Mouse (Mus musculus) thymus, adult 2 months (tissue): ENCODE data around the gene Apol10b. TPM values are rescaled to one million over a fixed set of nuclear protein-coding genes. Genes with fewer than 3 reads are reported as not detected.
"Not testable (repeated sequence)": the region's sequence is repeated elsewhere in the genome, so short reads cannot be mapped to it uniquely, and the experiment has no call there.

Experiments
- DNase-seq: peaks from one replicate; pipeline ENCODE4 v3.0.0; 2021
- H3K27ac ChIP-seq: fragments of 200-500 bp; 2 replicates; pipeline ENCODE4 v1.5.1; 2012; ENCODE audit warnings: low read length, control low read depth; ENCODE audit not compliant: control insufficient read depth, insufficient read depth
- H3K27me3 ChIP-seq: fragments of 200-500 bp; 2 replicates; pipeline ENCODE4 v1.6.1; 2012; ENCODE audit warnings: mild to moderate bottlenecking, low read length, moderate library complexity, mixed read lengths; ENCODE audit not compliant: control insufficient read depth, insufficient read depth
- H3K36me3 ChIP-seq: fragments of 200-500 bp; 2 replicates; pipeline ENCODE4 v1.6.1; 2012; ENCODE audit warnings: mild to moderate bottlenecking, low read length, moderate library complexity; ENCODE audit not compliant: control insufficient read depth, insufficient read depth
- H3K4me1 ChIP-seq: fragments of 200-500 bp; replicated peaks from 2 replicates; pipeline ENCODE4 v1.6.1; 2012; ENCODE audit warnings: low read length; ENCODE audit not compliant: control insufficient read depth, insufficient read depth
- H3K4me3 ChIP-seq: fragments of 200-500 bp; 2 replicates; pipeline ENCODE4 v1.5.1; 2012; ENCODE audit warnings: mild to moderate bottlenecking, low read length, control low read depth, moderate library complexity; ENCODE audit not compliant: control insufficient read depth, insufficient read depth
- CTCF ChIP-seq: fragments of 200-500 bp; IDR thresholded peaks from 2 replicates; pipeline ENCODE4 v1.5.1; 2012; ENCODE audit warnings: mild to moderate bottlenecking, control low read depth, low read length, moderate library complexity, borderline replicate concordance; ENCODE audit not compliant: control insufficient read depth, poor library complexity, insufficient read depth; ENCODE audit errors: extremely low read depth
- POLR2A ChIP-seq: fragments of 200-500 bp; IDR thresholded peaks from 2 replicates; pipeline ENCODE4 v1.6.1; 2012; ENCODE audit warnings: mild to moderate bottlenecking, low read length, control low read depth, moderate library complexity; ENCODE audit not compliant: control insufficient read depth, poor library complexity, insufficient read depth; ENCODE audit errors: extremely low read depth
- WGBS: fragments of 180-500 bp; shearing (Covaris S2); methylation state at CpG from one replicate; pipeline ENCODE4 v1.1.7; 2018; 5-methylcytosine and 5-hydroxymethylcytosine counted together
- polyA plus RNA-seq: library from polyadenylated mRNA; depleted of rRNA; stranded (reverse); fragments of >200 nt; gene quantifications from 2 replicates; pipeline ENCODE4 v1.2.3, GENCODE M21; 2012; rRNA removed

Gene Apol10b
- polyA plus RNA-seq, 1 experiment, result 0.26 TPM

GRCm38 (mm10) chr15:77563219-77563618, 32.7 kb downstream of the Apol10b start:
- no peak for DNase-seq
- Histone ChIP-seq H3K27ac (no peak overlapping the region), H3K36me3 (no peaks in the 10 kb centered on the region), H3K4me1 (no peaks in the 10 kb centered on the region), H3K27me3 (no peaks in the 10 kb centered on the region), H3K4me3 (no peak overlapping the region)
- no peak for TF ChIP-seq CTCF
- TF ChIP-seq POLR2A, result no peak

DNA sequence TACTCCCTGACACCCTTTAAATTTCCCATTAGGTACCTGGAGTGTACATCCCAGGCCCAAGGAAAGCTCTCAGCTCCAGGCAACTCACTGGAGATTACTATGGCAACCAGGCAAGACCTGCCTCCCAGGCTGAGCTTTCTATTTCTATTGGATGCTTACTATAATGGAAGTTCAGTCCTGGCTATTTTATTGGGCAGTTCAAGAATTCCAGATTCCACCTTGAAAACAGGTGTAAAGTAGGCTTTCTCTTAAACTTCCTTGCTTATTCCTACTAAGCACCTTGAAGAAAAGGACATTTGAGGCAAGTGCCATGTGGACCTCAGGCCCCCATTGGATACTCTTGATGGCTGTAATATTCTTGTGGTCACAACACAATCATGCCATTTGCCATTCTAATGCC, 34.1 kb downstream of the Apol10b start, which contains the start of gene 1700025B11Rik:
TSS of gene 1700025B11Rik (minus strand) at position 101 of the 400 bp plus-strand sequence.
- TF ChIP-seq POLR2A, result no peak
- no peak for TF ChIP-seq CTCF
- H3K27ac ChIP-seq, result no peak within 1 kb of the TSS
- H3K4me1 ChIP-seq, result no peaks in the 10 kb centered on the region
- no peaks in the 10 kb centered on the region for H3K36me3 ChIP-seq
- DNase-seq, result no peak
- H3K27me3 ChIP-seq, result no peaks in the 10 kb centered on the region
- H3K4me3 ChIP-seq, result no peak within 1 kb of the TSS

DNA sequence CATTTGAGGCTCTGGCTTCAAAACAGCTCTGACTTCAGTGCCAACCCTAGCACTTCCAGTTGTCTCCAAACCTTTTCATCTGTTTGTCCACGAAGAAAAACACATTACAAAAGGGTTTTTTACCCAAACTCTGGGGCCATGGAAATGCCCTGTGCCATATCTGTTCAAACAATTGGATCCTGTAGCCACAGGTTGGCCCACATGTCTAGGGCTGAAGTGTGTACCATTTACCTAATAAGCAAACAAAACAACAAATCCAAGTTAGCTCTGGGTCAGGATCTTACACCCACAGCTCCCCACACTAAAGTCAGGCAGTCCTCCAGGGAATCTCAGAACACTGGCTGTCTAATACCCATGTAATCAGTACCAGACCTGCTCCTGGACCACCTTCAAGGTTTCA, 56.7 kb downstream of the Apol10b start:
- H3K36me3 ChIP-seq, H3K4me3 ChIP-seq, DNase-seq, H3K27me3 ChIP-seq, H3K4me1 ChIP-seq, H3K27ac ChIP-seq: not testable (repeated sequence)
- whole genome bisulfite sequencing, result 51% methylated on average over 1 of the region's 1 CpGs

Other genes with a start within 250 kb of the Apol10b start
- 0.19 and 0.20 TPM in 2 replicates for gene Apol7a, start 197.0 kb downstream of the Apol10b start, polyA plus RNA-seq
- gene Apol9a, start 185.0 kb downstream of the Apol10b start, polyA plus RNA-seq, result 2.8 and 5.4 TPM in 2 replicates
- 0.10 and 0.27 TPM in 2 replicates for gene Apol7b, start 148.6 kb downstream of the Apol10b start, polyA plus RNA-seq
- not detected in 2 replicates for gene Apol10a, start 119.1 kb downstream of the Apol10b start, polyA plus RNA-seq
- gene Apol11a, start 87.9 kb downstream of the Apol10b start, polyA plus RNA-seq, result 0.11 and 0.14 TPM in 2 replicates
- 10.0 and 13.6 TPM in 2 replicates for gene Apol7c, start 62.8 kb downstream of the Apol10b start, polyA plus RNA-seq
- not detected in 2 replicates for gene 1700025B11Rik, start 34.2 kb downstream of the Apol10b start, polyA plus RNA-seq
- gene Gm36245, start 3.1 kb upstream of the Apol10b start, polyA plus RNA-seq, result not detected in 2 replicates
- gene Apol11b, start 47.2 kb upstream of the Apol10b start, polyA plus RNA-seq, result 0.28 and 0.44 TPM in 2 replicates
- gene Apol7e, start 102.7 kb upstream of the Apol10b start, polyA plus RNA-seq, result 26.2 and 28.5 TPM in 2 replicates
- 5.6 and 8.1 TPM in 2 replicates for gene Apol9b, start 132.9 kb upstream of the Apol10b start, polyA plus RNA-seq
- gene Apol8, start 160.9 kb upstream of the Apol10b start, polyA plus RNA-seq, result 0.08 and 0.11 TPM in 2 replicates
- 167 and 193 TPM in 2 replicates for gene Myh9, start 246.1 kb upstream of the Apol10b start, polyA plus RNA-seq